Mouse (Mus musculus): ENCODE measurements at regions not wholly inside any gene's neighbourhood (a gene's known extent, or its start where the extent isn't known, plus 50 kb on each side); places are given as distances from the start of the nearest gene placed in this dataset.

GRCm38 (mm10) chr14:74464027-74464682 is 176.5 kb upstream of the Htr2a start:
- Histone ChIP-seq H3K27ac (ENCODE audit: control insufficient read depth, insufficient read depth, low read depth, low read length) (no peak overlapping the region), H3K4me3 (ENCODE audit: control insufficient read depth, low read depth, low read length) (no peak overlapping the region), H3K27me3 (ENCODE audit: control insufficient read depth, insufficient read depth, low read length) (no peaks in the 10 kb centered on the region), H3K4me1 (ENCODE audit: control insufficient read depth, insufficient read depth, low read length) (no peaks in the 10 kb centered on the region), H3K36me3 (ENCODE audit: control insufficient read depth, insufficient read depth, low read length) (no peaks in the 10 kb centered on the region)
- no peak for TF ChIP-seq CTCF (IDR thresholded peaks at IDR 0.05; ENCODE audit: control insufficient read depth, insufficient read depth, insufficient replicate concordance, low read depth, low read length)
- TF ChIP-seq POLR2A (IDR thresholded peaks at IDR 0.05; ENCODE audit: control insufficient read depth, low read depth, low read length): no peak

GRCm38 (mm10) chr14:74495504-74495903 is 145.1 kb upstream of the Htr2a start:
- H3K4me3 ChIP-seq (ENCODE audit: control insufficient read depth, low read depth, low read length): no peak overlapping the region
- H3K4me1 ChIP-seq (ENCODE audit: control insufficient read depth, insufficient read depth, low read length): no peaks in the 10 kb centered on the region
- H3K27me3 ChIP-seq (ENCODE audit: control insufficient read depth, insufficient read depth, low read length): no peaks in the 10 kb centered on the region
- H3K36me3 ChIP-seq (ENCODE audit: control insufficient read depth, insufficient read depth, low read length): no peaks in the 10 kb centered on the region
- H3K27ac ChIP-seq (ENCODE audit: control insufficient read depth, insufficient read depth, low read depth, low read length): no peak overlapping the region
- no peak for TF ChIP-seq POLR2A (IDR thresholded peaks at IDR 0.05; ENCODE audit: control insufficient read depth, low read depth, low read length)
- TF ChIP-seq CTCF (IDR thresholded peaks at IDR 0.05; ENCODE audit: control insufficient read depth, insufficient read depth, insufficient replicate concordance, low read depth, low read length): no peak

GRCm38 (mm10) chr14:74511521-74511920 is 129.1 kb upstream of the Htr2a start:
- Histone ChIP-seq H3K27me3 (ENCODE audit: control insufficient read depth, insufficient read depth, low read length) (no peaks in the 10 kb centered on the region), H3K4me3 (ENCODE audit: control insufficient read depth, low read depth, low read length) (no peak overlapping the region), H3K4me1 (ENCODE audit: control insufficient read depth, insufficient read depth, low read length) (no peaks in the 10 kb centered on the region), H3K27ac (ENCODE audit: control insufficient read depth, insufficient read depth, low read depth, low read length) (no peak overlapping the region), H3K36me3 (ENCODE audit: control insufficient read depth, insufficient read depth, low read length) (no peaks in the 10 kb centered on the region)
- no peak for TF ChIP-seq CTCF (IDR thresholded peaks at IDR 0.05; ENCODE audit: control insufficient read depth, insufficient read depth, insufficient replicate concordance, low read depth, low read length)
- no peak for TF ChIP-seq POLR2A (IDR thresholded peaks at IDR 0.05; ENCODE audit: control insufficient read depth, low read depth, low read length)

GRCm38 (mm10) chr14:74516451-74516850 is 124.2 kb upstream of the Htr2a start:
- TF ChIP-seq POLR2A (IDR thresholded peaks at IDR 0.05; ENCODE audit: control insufficient read depth, low read depth, low read length) (no peak), CTCF (IDR thresholded peaks at IDR 0.05; ENCODE audit: control insufficient read depth, insufficient read depth, insufficient replicate concordance, low read depth, low read length) (no peak)
- Histone ChIP-seq H3K36me3 (ENCODE audit: control insufficient read depth, insufficient read depth, low read length) (no peaks in the 10 kb centered on the region), H3K4me3 (ENCODE audit: control insufficient read depth, low read depth, low read length) (no peak overlapping the region), H3K4me1 (ENCODE audit: control insufficient read depth, insufficient read depth, low read length) (no peaks in the 10 kb centered on the region), H3K27me3 (ENCODE audit: control insufficient read depth, insufficient read depth, low read length) (no peaks in the 10 kb centered on the region), H3K27ac (ENCODE audit: control insufficient read depth, insufficient read depth, low read depth, low read length) (no peak overlapping the region)

- H3K27ac ChIP-seq (ENCODE audit: control insufficient read depth, insufficient read depth, low read depth, low read length): no peak overlapping the region
- no peak overlapping the region for H3K4me3 ChIP-seq (ENCODE audit: control insufficient read depth, low read depth, low read length)
- no peaks in the 10 kb centered on the region for H3K4me1 ChIP-seq (ENCODE audit: control insufficient read depth, insufficient read depth, low read length)
- TF ChIP-seq POLR2A (IDR thresholded peaks at IDR 0.05; ENCODE audit: control insufficient read depth, low read depth, low read length) (no peak), CTCF (IDR thresholded peaks at IDR 0.05; ENCODE audit: control insufficient read depth, insufficient read depth, insufficient replicate concordance, low read depth, low read length) (no peak)
- no peaks in the 10 kb centered on the region for H3K36me3 ChIP-seq (ENCODE audit: control insufficient read depth, insufficient read depth, low read length)
- no peaks in the 10 kb centered on the region for H3K27me3 ChIP-seq (ENCODE audit: control insufficient read depth, insufficient read depth, low read length)
Measured at GRCm38 (mm10) chr14:74519531-74519930, 121.1 kb upstream of the Htr2a start.

GRCm38 (mm10) chr14:74521669-74522068 is 119.0 kb upstream of the Htr2a start:
- Histone ChIP-seq H3K36me3 (ENCODE audit: control insufficient read depth, insufficient read depth, low read length) (no peaks in the 10 kb centered on the region), H3K4me1 (ENCODE audit: control insufficient read depth, insufficient read depth, low read length) (no peaks in the 10 kb centered on the region), H3K27ac (ENCODE audit: control insufficient read depth, insufficient read depth, low read depth, low read length) (no peak overlapping the region), H3K4me3 (ENCODE audit: control insufficient read depth, low read depth, low read length) (no peak overlapping the region), H3K27me3 (ENCODE audit: control insufficient read depth, insufficient read depth, low read length) (no peaks in the 10 kb centered on the region)
- TF ChIP-seq POLR2A (IDR thresholded peaks at IDR 0.05; ENCODE audit: control insufficient read depth, low read depth, low read length): no peak

GRCm38 (mm10) chr14:74527246-74527645 is 113.4 kb upstream of the Htr2a start:
- H3K36me3 ChIP-seq (ENCODE audit: control insufficient read depth, insufficient read depth, low read length): no peaks in the 10 kb centered on the region
- TF ChIP-seq CTCF (IDR thresholded peaks at IDR 0.05; ENCODE audit: control insufficient read depth, insufficient read depth, insufficient replicate concordance, low read depth, low read length) (no peak), POLR2A (IDR thresholded peaks at IDR 0.05; ENCODE audit: control insufficient read depth, low read depth, low read length) (no peak)
- no peak overlapping the region for H3K27ac ChIP-seq (ENCODE audit: control insufficient read depth, insufficient read depth, low read depth, low read length)
- H3K27me3 ChIP-seq (ENCODE audit: control insufficient read depth, insufficient read depth, low read length): no peaks in the 10 kb centered on the region
- no peak overlapping the region for H3K4me3 ChIP-seq (ENCODE audit: control insufficient read depth, low read depth, low read length)
- no peaks in the 10 kb centered on the region for H3K4me1 ChIP-seq (ENCODE audit: control insufficient read depth, insufficient read depth, low read length)
